Mouse (Mus musculus) thymus, adult 2 months (tissue): ENCODE data around the gene Tmem17.

Experiments
- CTCF ChIP-seq: fragments of 200-500 bp; IDR thresholded peaks from 2 replicates; pipeline ENCODE4 v1.5.1; 2012; ENCODE audit warnings: mild to moderate bottlenecking, control low read depth, low read length, moderate library complexity, borderline replicate concordance; ENCODE audit not compliant: control insufficient read depth, poor library complexity, insufficient read depth; ENCODE audit errors: extremely low read depth
- POLR2A ChIP-seq: fragments of 200-500 bp; IDR thresholded peaks from 2 replicates; pipeline ENCODE4 v1.6.1; 2012; ENCODE audit warnings: mild to moderate bottlenecking, low read length, control low read depth, moderate library complexity; ENCODE audit not compliant: control insufficient read depth, poor library complexity, insufficient read depth; ENCODE audit errors: extremely low read depth

GRCm38 (mm10) chr11:22493694-22494319 is 18.1 kb upstream of the Tmem17 start:
- TF ChIP-seq POLR2A (no peak), CTCF (no peak)
